Mouse (Mus musculus) MEL (cell line): ENCODE data around the gene Gfi1.

Experiments
- CTCF ChIP-seq, 3 experiments: IDR thresholded peaks in 2 of 3; conservative IDR thresholded peaks in 1 of 3; 2 replicates each; pipeline ENCODE4 v1.5.1; 2011 to 2012; ENCODE audit warnings: low read length in 3 of 3, low read depth in 2 of 3, mild to moderate bottlenecking in 2 of 3, improper control_type of control experiment in 1 of 3, inconsistent platforms in 1 of 3, mixed read lengths in 1 of 3, moderate library complexity in 1 of 3; ENCODE audit not compliant: control insufficient read depth in 1 of 3, insufficient read depth in 1 of 3, poor library complexity in 1 of 3, severe bottlenecking in 1 of 3
- ETS1 ChIP-seq: IDR thresholded peaks from 2 replicates; pipeline ENCODE4 v1.6.1; 2012; ENCODE audit warnings: low read depth, mild to moderate bottlenecking, inconsistent platforms, low read length, improper control_type of control experiment, moderate library complexity
- HCFC1 ChIP-seq: IDR thresholded peaks from 2 replicates; pipeline ENCODE4 v1.6.1; 2012; ENCODE audit warnings: low read depth, mild to moderate bottlenecking, inconsistent platforms, low read length, improper control_type of control experiment, moderate library complexity
- MYB ChIP-seq: IDR thresholded peaks from 2 replicates; pipeline ENCODE4 v1.6.1; 2011; ENCODE audit warnings: mild to moderate bottlenecking, low read depth, low read length, improper control_type of control experiment
- POLR2A ChIP-seq, 2 experiments: IDR thresholded peaks; 2 replicates each; pipeline ENCODE4 v1.6.1; 2011 to 2012; ENCODE audit warnings: low read length in 2 of 2, mild to moderate bottlenecking in 2 of 2, control low read depth in 1 of 2, improper control_type of control experiment in 1 of 2, low read depth in 1 of 2, moderate library complexity in 1 of 2; ENCODE audit not compliant: control insufficient read depth in 1 of 2, insufficient read depth in 1 of 2, poor library complexity in 1 of 2
- RAD21 ChIP-seq: IDR thresholded peaks from 2 replicates; pipeline ENCODE4 v1.6.1; 2011; ENCODE audit warnings: mild to moderate bottlenecking, low read depth, low read length, improper control_type of control experiment
- USF2 ChIP-seq, 2 experiments: IDR thresholded peaks; 2 replicates each; pipeline ENCODE4 v1.6.1; 2011 to 2012; ENCODE audit warnings: improper control_type of control experiment in 2 of 2, low read length in 2 of 2, borderline replicate concordance in 1 of 2, inconsistent platforms in 1 of 2, low read depth in 1 of 2, mild to moderate bottlenecking in 1 of 2; ENCODE audit not compliant: insufficient read depth in 1 of 2
- ZC3H11A ChIP-seq: IDR thresholded peaks from 2 replicates; pipeline ENCODE4 v1.6.1; 2012; ENCODE audit warnings: low read depth, mild to moderate bottlenecking, inconsistent platforms, low read length, improper control_type of control experiment

GRCm38 (mm10) chr5:107717871-107718361, 7.9 kb downstream of the Gfi1 start:
- TF ChIP-seq POLR2A (IDR thresholded peaks at IDR 0.05; ENCODE audit: control insufficient read depth in 1 of 2, insufficient read depth in 1 of 2, low read depth in 1 of 2, low read length in 2 of 2, poor library complexity in 1 of 2) (no peak), RAD21 (no peak), HCFC1 (no peak), MYB (no peak), CTCF (IDR thresholded peaks at IDR 0.05 in 2 of 3, conservative IDR thresholded peaks at IDR 0.05 in 1 of 3; ENCODE audit: control insufficient read depth in 1 of 3, insufficient read depth in 1 of 3, low read depth in 2 of 3, low read length in 3 of 3, poor library complexity in 1 of 3, severe bottlenecking in 1 of 3) (no peak), ETS1 (no peak), USF2 (IDR thresholded peaks at IDR 0.05; ENCODE audit: borderline replicate concordance in 1 of 2, insufficient read depth in 1 of 2, low read depth in 1 of 2, low read length in 2 of 2) (no peak), ZC3H11A (no peak)
